Mouse (Mus musculus) G1E (cell line): ENCODE results near the gene Emb. TPM values are rescaled to one million over a fixed set of nuclear protein-coding genes. Genes with fewer than 3 reads are reported as not detected.

Source experiments
- ATAC-seq: 2 replicates; pipeline ENCODE4 v1.8.0; 2016; ENCODE audit warnings: mild to moderate bottlenecking; ENCODE audit not compliant: insufficient number of reproducible peaks, poor library complexity, low FRiP score, severe bottlenecking; ENCODE audit errors: extremely low read depth
- DNase-seq: peaks from one replicate; pipeline ENCODE4 v3.0.0; 2012; ENCODE audit warnings: low spot score
- H3K27me3 ChIP-seq: 2 replicates; pipeline ENCODE4 v1.6.1; 2012; ENCODE audit warnings: mild to moderate bottlenecking, low read length, inconsistent platforms; ENCODE audit not compliant: insufficient read depth
- H3K36me3 ChIP-seq: replicated peaks from 2 replicates; pipeline ENCODE3; 2012; ENCODE audit warnings: mild to moderate bottlenecking, inconsistent platforms
- H3K4me1 ChIP-seq: 2 replicates; pipeline ENCODE4 v1.6.1; 2012; ENCODE audit warnings: low read depth, low read length, inconsistent platforms, mixed read lengths; ENCODE audit not compliant: insufficient read depth
- H3K4me3 ChIP-seq: 2 replicates; pipeline ENCODE4 v1.5.1; 2012; ENCODE audit warnings: low read depth, mild to moderate bottlenecking, inconsistent platforms, low read length, moderate library complexity, mixed read lengths
- H3K9me3 ChIP-seq: replicated peaks from 2 replicates; pipeline ENCODE4 v1.6.1; 2012; ENCODE audit warnings: inconsistent platforms
- CTCF ChIP-seq: IDR thresholded peaks from 2 replicates; pipeline ENCODE4 v1.5.1; 2012; ENCODE audit warnings: low read depth, low read length, inconsistent platforms, mixed read lengths
- GATA1 ChIP-seq: IDR thresholded peaks from 2 replicates; pipeline ENCODE4 v1.6.1; 2012; ENCODE audit warnings: borderline replicate concordance, low read length, inconsistent platforms, mixed read lengths
- GATA2 ChIP-seq: IDR thresholded peaks from 2 replicates; pipeline ENCODE4 v1.6.1; 2012; ENCODE audit warnings: low read depth, low read length, inconsistent platforms, borderline replicate concordance
- POLR2AphosphoS5 ChIP-seq: IDR thresholded peaks from 2 replicates; pipeline ENCODE4 v1.6.1; 2012; ENCODE audit warnings: low read depth, low read length, inconsistent platforms; ENCODE audit not compliant: insufficient replicate concordance
- TAL1 ChIP-seq: conservative IDR thresholded peaks from 2 replicates; pipeline ENCODE4 v1.6.1; 2012; ENCODE audit warnings: low read depth, low read length, inconsistent platforms, mixed read lengths
- polyA plus RNA-seq: library from polyadenylated mRNA; stranded (reverse); fragments of >175 nt; gene quantifications from 2 replicates; pipeline ENCODE4 v1.2.3, GENCODE M21; 2012
- total RNA-seq, 2 experiments: library from RNA; stranded (forward) in 1 of 2; stranded (reverse) in 1 of 2; fragments of 200-1000 nt in 1 of 2; fragments of >200 nt in 1 of 2; fragmentation: Nextera tagmentation in 1 of 2; gene quantifications; 2 replicates each; pipeline ENCODE4 v1.2.3; 2014 to 2017

The Emb gene
- total and polyA plus RNA-seq, 3 experiments: 0.04 to 0.27 TPM; not detected in 1

DNA sequence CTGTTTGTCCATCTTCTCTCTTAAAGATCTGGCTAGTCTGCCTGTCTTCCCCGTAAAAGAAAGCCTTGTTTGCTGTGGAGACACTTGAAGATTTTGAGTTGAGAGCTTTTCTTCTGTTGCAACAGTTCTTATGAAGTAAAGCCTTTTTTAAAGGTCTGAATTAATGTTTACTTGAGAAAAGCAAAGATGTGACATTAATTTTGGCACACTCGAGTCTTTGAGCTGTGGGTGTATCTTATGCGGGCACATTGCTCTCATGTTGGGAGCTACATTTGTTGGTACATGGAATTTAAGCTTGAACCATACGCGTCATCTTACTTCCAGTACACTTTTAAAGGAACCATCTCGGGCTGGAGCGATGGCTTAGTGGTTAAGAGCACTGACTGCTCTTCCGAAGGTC is 25.5 kb downstream of the Emb start:
- ATAC-seq (no peak), DNase-seq (no peak)
- no peaks in the 10 kb centered on the region for H3K27me3 ChIP-seq
- no peak overlapping the region for H3K4me3 ChIP-seq
- TF ChIP-seq GATA2 (no peak), TAL1 (no peak), POLR2AphosphoS5 (no peak), GATA1 (no peak), CTCF (no peak)
- peaks cover 38% of the 10 kb centered on the region for H3K9me3 ChIP-seq
- H3K4me1 ChIP-seq: no peaks in the 10 kb centered on the region
- H3K36me3 ChIP-seq: no peaks in the 10 kb centered on the region

DNA sequence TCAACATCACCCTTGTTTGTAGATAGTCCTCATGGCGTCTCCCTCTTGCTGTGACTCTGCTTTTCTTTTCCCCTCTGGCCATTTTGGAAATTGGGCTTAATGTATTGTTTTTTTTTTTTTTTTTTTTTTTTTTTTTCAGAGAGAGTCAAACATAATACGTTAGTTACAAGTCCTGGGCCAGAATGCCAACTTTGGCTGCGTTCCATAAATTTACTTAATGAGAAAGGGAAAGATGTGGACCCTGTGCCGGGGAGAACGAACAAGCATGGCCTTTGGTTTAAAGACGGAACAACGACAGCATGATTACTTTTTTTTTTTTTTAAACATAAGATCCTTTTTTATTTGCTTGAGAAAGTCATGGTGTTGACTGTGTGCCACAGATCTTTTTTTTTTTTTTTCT is 26.1 kb downstream of the Emb start:
- no peak for ATAC-seq
- H3K4me3 ChIP-seq: no peak overlapping the region
- DNase-seq: no peak
- H3K27me3 ChIP-seq: no peaks in the 10 kb centered on the region
- H3K4me1 ChIP-seq: no peaks in the 10 kb centered on the region
- peaks cover 41% of the 10 kb centered on the region for H3K9me3 ChIP-seq
- H3K36me3 ChIP-seq: no peaks in the 10 kb centered on the region
- TF ChIP-seq GATA1 (no peak), TAL1 (no peak), CTCF (no peak), POLR2AphosphoS5 (no peak)

DNA sequence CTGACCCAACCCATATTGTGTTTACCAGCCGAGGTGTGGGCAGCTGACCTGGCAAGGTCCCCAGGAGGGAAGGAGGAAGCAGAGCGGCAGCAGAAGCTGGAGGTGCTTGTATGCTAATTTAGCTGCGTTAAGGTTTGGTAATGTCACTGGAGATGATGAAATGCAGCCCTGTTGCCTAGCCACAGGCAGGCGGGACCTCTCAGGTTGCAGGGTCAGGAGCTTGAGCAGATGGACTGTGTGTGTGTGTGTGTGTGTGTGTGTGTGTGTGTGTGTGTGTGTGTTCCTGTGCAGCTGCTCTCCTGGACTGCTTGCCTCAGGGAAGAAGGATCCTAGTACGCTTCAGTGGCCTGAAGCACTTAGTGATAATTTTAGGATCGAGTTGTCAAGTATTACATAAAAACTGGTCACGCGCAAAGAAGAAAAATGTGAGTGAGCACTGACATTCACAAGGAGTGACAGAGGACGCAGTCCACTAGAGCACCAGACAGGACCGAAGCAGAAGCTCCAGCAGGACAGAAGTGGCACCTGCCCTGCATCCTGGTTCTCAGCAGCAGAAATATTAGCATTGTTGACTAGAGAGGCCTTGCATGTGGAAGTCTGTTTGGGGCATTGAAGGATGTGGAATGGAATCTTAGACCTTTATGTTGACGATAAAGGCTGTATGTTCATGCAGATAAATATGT is 27.3 kb downstream of the Emb start:
- TF ChIP-seq CTCF: no peak
- TF ChIP-seq GATA2: no peak
- TF ChIP-seq TAL1: no peak
- TF ChIP-seq GATA1: no peak
- TF ChIP-seq POLR2AphosphoS5: no peak
- Histone ChIP-seq H3K36me3 (no peaks in the 10 kb centered on the region), H3K27me3 (no peaks in the 10 kb centered on the region), H3K4me3 (no peak overlapping the region), H3K4me1 (no peaks in the 10 kb centered on the region), H3K9me3 (peaks cover 46% of the 10 kb centered on the region)
- ATAC-seq: no peak
- no peak for DNase-seq

DNA sequence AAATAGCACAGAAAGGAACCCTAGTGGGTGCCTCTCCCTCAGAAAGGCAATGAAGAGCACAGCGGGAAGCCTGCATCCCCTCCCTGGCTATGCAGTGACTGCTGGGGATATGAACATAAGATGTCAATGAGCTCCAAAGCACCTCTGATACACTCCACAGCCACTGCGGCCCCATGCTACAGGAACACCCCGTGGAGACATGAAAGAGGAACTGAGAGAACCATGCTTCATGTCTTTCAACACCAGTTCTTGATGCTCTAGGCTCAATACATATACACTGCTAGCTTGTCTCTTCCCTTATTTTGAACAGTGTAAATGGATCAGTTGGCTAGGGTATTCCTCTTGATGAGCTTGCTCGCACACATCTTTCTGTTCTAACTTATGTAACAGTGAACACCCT is 28.8 kb downstream of the Emb start:
- DNase-seq (no peak), ATAC-seq (no peak)
- H3K9me3 ChIP-seq: peaks cover 42% of the 10 kb centered on the region
- H3K4me1 ChIP-seq: no peaks in the 10 kb centered on the region
- H3K4me3 ChIP-seq: no peak overlapping the region
- H3K36me3 ChIP-seq: no peaks in the 10 kb centered on the region
- H3K27me3 ChIP-seq: no peaks in the 10 kb centered on the region
- TF ChIP-seq TAL1: no peak
- no peak for TF ChIP-seq CTCF
- no peak for TF ChIP-seq POLR2AphosphoS5
- TF ChIP-seq GATA2: no peak
- no peak for TF ChIP-seq GATA1

DNA sequence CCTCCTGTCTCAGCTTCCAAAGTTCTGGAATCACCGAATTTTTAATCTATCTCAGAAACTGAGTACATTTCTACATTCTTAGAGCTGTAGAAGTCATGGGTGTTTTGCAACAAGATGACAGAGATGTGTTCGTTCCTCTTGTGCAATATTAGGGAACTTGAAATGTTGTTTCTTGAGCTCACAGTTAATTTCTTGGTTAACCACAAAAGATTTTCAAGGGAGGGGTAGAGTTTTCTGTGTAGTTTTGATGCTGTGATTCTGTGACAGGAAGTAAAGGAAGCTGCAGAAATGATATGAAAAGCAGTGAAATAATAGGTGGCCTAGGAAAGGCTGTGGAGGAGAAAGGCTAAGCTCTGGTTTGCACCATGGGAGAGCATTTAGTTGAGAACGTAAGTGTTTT is 33.7 kb downstream of the Emb start:
- no peak for TF ChIP-seq GATA1
- TF ChIP-seq CTCF: no peak
- no peak for TF ChIP-seq GATA2
- no peak for TF ChIP-seq TAL1
- no peak for TF ChIP-seq POLR2AphosphoS5
- Histone ChIP-seq H3K4me3 (no peak overlapping the region), H3K27me3 (no peaks in the 10 kb centered on the region), H3K4me1 (no peaks in the 10 kb centered on the region), H3K36me3 (no peaks in the 10 kb centered on the region), H3K9me3 (peaks cover 40% of the 10 kb centered on the region)
- DNase-seq: no peak
- ATAC-seq: no peak

DNA sequence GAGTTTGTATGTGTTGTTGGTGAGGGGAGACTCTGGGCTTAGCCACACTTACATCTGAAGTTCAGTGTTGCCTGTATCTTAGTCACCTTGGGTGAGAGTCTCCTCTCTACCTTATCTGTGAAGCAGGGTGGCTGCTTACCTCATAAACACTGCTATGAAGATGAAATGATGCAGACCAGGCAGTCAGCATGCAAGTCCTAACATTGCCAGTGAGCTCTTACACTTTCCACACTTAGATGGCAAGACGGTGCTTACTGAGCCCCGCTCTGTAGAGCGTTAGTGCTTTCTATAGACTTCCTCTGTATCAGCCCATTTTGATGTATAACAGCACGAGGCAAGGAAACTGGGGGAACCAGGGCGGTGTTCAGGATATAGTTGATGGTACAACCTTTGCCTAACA is 34.3 kb downstream of the Emb start:
- TF ChIP-seq POLR2AphosphoS5 (no peak), TAL1 (no peak), CTCF (no peak), GATA1 (no peak), GATA2 (no peak)
- Histone ChIP-seq H3K27me3 (no peaks in the 10 kb centered on the region), H3K4me1 (no peaks in the 10 kb centered on the region), H3K36me3 (no peaks in the 10 kb centered on the region), H3K9me3 (peaks cover 36% of the 10 kb centered on the region), H3K4me3 (no peak overlapping the region)
- ATAC-seq (no peak), DNase-seq (no peak)

DNA sequence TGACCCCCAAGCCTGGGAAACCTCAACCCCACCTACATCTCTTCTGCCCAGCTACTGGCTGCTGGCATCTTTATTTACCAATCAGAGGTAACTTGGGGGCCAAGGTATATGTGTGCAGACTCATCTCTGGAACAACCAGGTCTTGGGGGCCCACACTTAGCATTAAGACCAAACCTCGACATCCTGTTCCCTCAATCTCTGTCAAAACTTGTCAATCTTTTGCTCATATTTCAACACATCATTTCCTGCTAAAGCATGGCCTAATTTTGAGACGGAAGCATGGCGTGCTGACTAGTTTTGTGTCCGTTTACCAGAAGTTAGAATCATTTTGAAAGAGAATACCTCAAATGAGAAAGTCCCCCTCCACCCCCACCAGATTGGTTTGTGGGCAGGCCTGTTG is 52.4 kb downstream of the Emb start:
- Histone ChIP-seq H3K4me1 (no peaks in the 10 kb centered on the region), H3K9me3 (peaks cover 19% of the 10 kb centered on the region), H3K4me3 (no peak overlapping the region), H3K27me3 (no peaks in the 10 kb centered on the region), H3K36me3 (no peaks in the 10 kb centered on the region)
- ATAC-seq (no peak), DNase-seq (no peak)
- TF ChIP-seq GATA2: no peak
- TF ChIP-seq CTCF: no peak
- no peak for TF ChIP-seq GATA1
- no peak for TF ChIP-seq TAL1
- no peak for TF ChIP-seq POLR2AphosphoS5
